Mouse (Mus musculus): ENCODE data around the gene Acox2. TPM values are rescaled to one million over a fixed set of nuclear protein-coding genes. Genes with fewer than 3 reads are reported as not detected.

Acox2 gene
- polyA plus RNA-seq, 1 experiment from 2014 or later = 3.1 TPM

GRCm38 (mm10) chr14:8220306-8220705 lies 38.8 kb downstream of the Acox2 start:
- no peaks in the 10 kb centered on the region for H3K4me1 ChIP-seq
- H3K27me3 ChIP-seq (replicated peaks) = no peaks in the 10 kb centered on the region
- H3K36me3 ChIP-seq = 0 out of 2 replicates have a peak, but pooled peaks cover 7% of the 10 kb centered on the region
- no peak for ATAC-seq (ENCODE audit: insufficient read depth, low FRiP score, low read depth)
- 67% methylated on average over 7 of the region's 7 CpGs for WGBS
- no peak overlapping the region for H3K27ac ChIP-seq
- no peak overlapping the region for H3K4me3 ChIP-seq (replicated peaks)
- no peaks in the 10 kb centered on the region for H3K9me3 ChIP-seq
- no peak overlapping the region for H3K9ac ChIP-seq
- no peak overlapping the region for H3K4me2 ChIP-seq

GRCm38 (mm10) chr14:8219876-8220275 lies 39.3 kb downstream of the Acox2 start:
- WGBS = 74% methylated on average over 11 of the region's 11 CpGs
- Histone ChIP-seq H3K27ac (no peak overlapping the region), H3K36me3 (0 out of 2 replicates have a peak, but pooled peaks cover 7% of the 10 kb centered on the region), H3K9ac (no peak overlapping the region), H3K4me3 (replicated peaks) (no peak overlapping the region), H3K9me3 (no peaks in the 10 kb centered on the region), H3K4me2 (no peak overlapping the region), H3K4me1 (no peaks in the 10 kb centered on the region; the same call in 1 of the 2 replicates), H3K27me3 (replicated peaks) (no peaks in the 10 kb centered on the region)
- no peak for ATAC-seq (ENCODE audit: insufficient read depth, low FRiP score, low read depth)

GRCm38 (mm10) chr14:8218730-8219380 lies 40.3 kb downstream of the Acox2 start:
- no peaks in the 10 kb centered on the region for H3K27me3 ChIP-seq (replicated peaks)
- H3K36me3 ChIP-seq = 0 out of 2 replicates have a peak, but pooled peaks cover 4% of the 10 kb centered on the region
- H3K4me1 ChIP-seq = no peaks in the 10 kb centered on the region; the same call in 1 of the 2 replicates
- no peak for ATAC-seq (ENCODE audit: insufficient read depth, low FRiP score, low read depth)
- H3K4me3 ChIP-seq (replicated peaks) = no peak overlapping the region
- 52% methylated on average over 10 of the region's 10 CpGs for WGBS
- no peak overlapping the region for H3K9ac ChIP-seq
- H3K4me2 ChIP-seq = no peak overlapping the region
- no peak overlapping the region for H3K27ac ChIP-seq
- H3K9me3 ChIP-seq = no peaks in the 10 kb centered on the region

GRCm38 (mm10) chr14:8218238-8218637 lies 40.9 kb downstream of the Acox2 start:
- Histone ChIP-seq H3K4me3 (replicated peaks) (no peak overlapping the region), H3K4me1 (no peaks in the 10 kb centered on the region; the same call in 1 of the 2 replicates), H3K36me3 (0 out of 2 replicates have a peak, but pooled peaks cover 4% of the 10 kb centered on the region), H3K9me3 (no peaks in the 10 kb centered on the region), H3K4me2 (no peak overlapping the region), H3K9ac (no peak overlapping the region), H3K27ac (no peak overlapping the region), H3K27me3 (replicated peaks) (no peaks in the 10 kb centered on the region)
- WGBS = 72% methylated on average over 7 of the region's 7 CpGs
- ATAC-seq (ENCODE audit: insufficient read depth, low FRiP score, low read depth) = no peak

- Histone ChIP-seq H3K36me3 (no peaks in the 10 kb centered on the region), H3K4me1 (no peaks in the 10 kb centered on the region; the same call in 1 of the 2 replicates), H3K9me3 (no peaks in the 10 kb centered on the region), H3K4me2 (peak overlapping the region; percentile 89), H3K9ac (no peak overlapping the region), H3K4me3 (replicated peaks) (no peak overlapping the region), H3K27ac (no peak overlapping the region), H3K27me3 (replicated peaks) (no peaks in the 10 kb centered on the region)
- ATAC-seq (ENCODE audit: insufficient read depth, low FRiP score, low read depth) = no peak
- WGBS = 67% methylated on average over 5 of the region's 5 CpGs
Observed at GRCm38 (mm10) chr14:8216100-8216499, 43.1 kb downstream of the Acox2 start.

- Histone ChIP-seq H3K9me3 (no peaks in the 10 kb centered on the region), H3K27ac (no peak overlapping the region), H3K4me1 (no peaks in the 10 kb centered on the region; the same call in 1 of the 2 replicates), H3K4me2 (peak overlapping the region; percentile 89), H3K9ac (no peak overlapping the region), H3K36me3 (no peaks in the 10 kb centered on the region), H3K27me3 (replicated peaks) (no peaks in the 10 kb centered on the region), H3K4me3 (replicated peaks) (peak overlapping the region; percentile 71)
- WGBS = 25% methylated on average over 21 of the region's 21 CpGs
- ATAC-seq (ENCODE audit: insufficient read depth, low FRiP score, low read depth) = no peak
Observed at GRCm38 (mm10) chr14:8215208-8215778, 43.9 kb downstream of the Acox2 start.

- ATAC-seq (ENCODE audit: insufficient read depth, low FRiP score, low read depth) = peak; percentile 79
- 2% methylated on average over 62 of the region's 63 CpGs for WGBS
- peak overlapping the region; percentile 71 for H3K4me3 ChIP-seq (replicated peaks)
- H3K9ac ChIP-seq = peak overlapping the region; percentile 89
- H3K4me2 ChIP-seq = peak overlapping the region; percentile 89
- H3K27me3 ChIP-seq (replicated peaks) = no peaks in the 10 kb centered on the region
- H3K36me3 ChIP-seq = no peaks in the 10 kb centered on the region
- peak overlapping the region; percentile 94 for H3K27ac ChIP-seq
- no peaks in the 10 kb centered on the region for H3K9me3 ChIP-seq
- no peaks in the 10 kb centered on the region; the same call in 1 of the 2 replicates for H3K4me1 ChIP-seq
Observed at GRCm38 (mm10) chr14:8214299-8215207, 44.6 kb downstream of the Acox2 start.

- under 1% methylated on average over 38 of the region's 49 CpGs for WGBS
- H3K27ac ChIP-seq = peak within 1 kb of the TSS; percentile 94
- no peaks in the 10 kb centered on the region; the same call in 1 of the 2 replicates for H3K4me1 ChIP-seq
- peak within 1 kb of the TSS; percentile 89 for H3K4me2 ChIP-seq
- peak; percentile 97 for ATAC-seq (ENCODE audit: insufficient read depth, low FRiP score, low read depth)
- no peaks in the 10 kb centered on the region for H3K9me3 ChIP-seq
- no peaks in the 10 kb centered on the region for H3K27me3 ChIP-seq (replicated peaks)
- H3K36me3 ChIP-seq = no peaks in the 10 kb centered on the region
- peak within 1 kb of the TSS; percentile 89 for H3K9ac ChIP-seq
- peak within 1 kb of the TSS; percentile 71 for H3K4me3 ChIP-seq (replicated peaks)
Observed at GRCm38 (mm10) chr14:8213803-8214224, 45.3 kb downstream of the Acox2 start, which contains the start of gene Kctd6. Kctd6 (plus strand) TSS chr14:8214140.

- no peak overlapping the region for H3K4me2 ChIP-seq
- WGBS = 78% methylated on average over 2 of the region's 2 CpGs
- no peak overlapping the region for H3K4me3 ChIP-seq (replicated peaks)
- no peaks in the 10 kb centered on the region for H3K9me3 ChIP-seq
- no peak for ATAC-seq (ENCODE audit: insufficient read depth, low FRiP score, low read depth)
- no peaks in the 10 kb centered on the region for H3K27me3 ChIP-seq (replicated peaks)
- no peaks in the 10 kb centered on the region for H3K36me3 ChIP-seq
- no peak overlapping the region for H3K27ac ChIP-seq
- H3K9ac ChIP-seq = no peak overlapping the region
- no peaks in the 10 kb centered on the region; the same call in 1 of the 2 replicates for H3K4me1 ChIP-seq
Observed at GRCm38 (mm10) chr14:8212996-8213395, 46.2 kb downstream of the Acox2 start.

- Histone ChIP-seq H3K4me1 (peaks cover 2% of the 10 kb centered on the region; the same call in 1 of the 2 replicates), H3K27me3 (replicated peaks) (no peaks in the 10 kb centered on the region), H3K4me3 (replicated peaks) (no peak overlapping the region), H3K9me3 (no peaks in the 10 kb centered on the region), H3K4me2 (no peak overlapping the region), H3K27ac (no peak overlapping the region), H3K9ac (no peak overlapping the region), H3K36me3 (no peaks in the 10 kb centered on the region)
- no peak for ATAC-seq (ENCODE audit: insufficient read depth, low FRiP score, low read depth)
- WGBS = 86% methylated on average over 2 of the region's 2 CpGs
Observed at GRCm38 (mm10) chr14:8209896-8210295, 49.3 kb downstream of the Acox2 start.

GRCm38 (mm10) chr14:8208876-8209275 lies 50.3 kb downstream of the Acox2 start:
- WGBS = 56% methylated on average over 3 of the region's 3 CpGs
- ATAC-seq (ENCODE audit: insufficient read depth, low FRiP score, low read depth) = no peak

More at GRCm38 (mm10) chr14:8208876-8209275, 50.3 kb downstream of the Acox2 start:
- Histone ChIP-seq H3K36me3 (no peaks in the 10 kb centered on the region), H3K4me3 (replicated peaks) (no peak overlapping the region), H3K4me2 (no peak overlapping the region), H3K27me3 (replicated peaks) (no peaks in the 10 kb centered on the region), H3K9ac (no peak overlapping the region), H3K9me3 (no peaks in the 10 kb centered on the region), H3K27ac (no peak overlapping the region), H3K4me1 (0 out of 2 replicates have a peak, but pooled peaks cover 2% of the 10 kb centered on the region)
